Mouse (Mus musculus) stomach, postnatal 0 days (tissue): ENCODE measurements at regions not wholly inside any gene's neighbourhood (a gene's known extent, or its start where the extent isn't known, plus 50 kb on each side); places are given as distances from the start of the nearest gene placed in this dataset.

Source experiments
- CTCF ChIP-seq: IDR thresholded peaks from 2 replicates; pipeline ENCODE4 v1.5.1; 2016; ENCODE audit warnings: antibody characterized with exemption, low read depth, mild to moderate bottlenecking, moderate library complexity
- EP300 ChIP-seq: optimal IDR thresholded peaks from 2 replicates; pipeline ENCODE3; 2016; ENCODE audit warnings: antibody characterized with exemption

DNA sequence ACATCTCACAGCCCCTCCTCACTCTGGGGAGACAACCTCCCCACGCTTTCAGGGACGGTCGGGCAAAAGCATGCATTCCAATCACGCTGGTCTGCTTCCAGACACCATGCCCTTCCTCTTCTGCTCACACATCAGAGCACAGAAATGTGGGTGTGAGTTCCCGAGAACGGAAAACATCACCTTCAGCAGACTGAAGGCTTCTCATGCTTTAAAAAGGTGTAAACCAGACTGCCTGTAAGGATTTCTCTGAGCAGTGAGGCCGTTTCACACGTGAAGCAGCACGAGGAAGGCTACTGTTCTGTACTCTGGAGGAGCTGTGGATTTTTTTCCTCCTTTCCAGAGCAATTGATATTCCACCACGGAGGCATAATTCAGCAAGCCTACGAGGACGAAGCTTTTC lies 2218.8 kb upstream of the Lrrc6 start:
- TF ChIP-seq CTCF, result no peak
- TF ChIP-seq EP300, result no peak
